In the genomic region with DNA sequence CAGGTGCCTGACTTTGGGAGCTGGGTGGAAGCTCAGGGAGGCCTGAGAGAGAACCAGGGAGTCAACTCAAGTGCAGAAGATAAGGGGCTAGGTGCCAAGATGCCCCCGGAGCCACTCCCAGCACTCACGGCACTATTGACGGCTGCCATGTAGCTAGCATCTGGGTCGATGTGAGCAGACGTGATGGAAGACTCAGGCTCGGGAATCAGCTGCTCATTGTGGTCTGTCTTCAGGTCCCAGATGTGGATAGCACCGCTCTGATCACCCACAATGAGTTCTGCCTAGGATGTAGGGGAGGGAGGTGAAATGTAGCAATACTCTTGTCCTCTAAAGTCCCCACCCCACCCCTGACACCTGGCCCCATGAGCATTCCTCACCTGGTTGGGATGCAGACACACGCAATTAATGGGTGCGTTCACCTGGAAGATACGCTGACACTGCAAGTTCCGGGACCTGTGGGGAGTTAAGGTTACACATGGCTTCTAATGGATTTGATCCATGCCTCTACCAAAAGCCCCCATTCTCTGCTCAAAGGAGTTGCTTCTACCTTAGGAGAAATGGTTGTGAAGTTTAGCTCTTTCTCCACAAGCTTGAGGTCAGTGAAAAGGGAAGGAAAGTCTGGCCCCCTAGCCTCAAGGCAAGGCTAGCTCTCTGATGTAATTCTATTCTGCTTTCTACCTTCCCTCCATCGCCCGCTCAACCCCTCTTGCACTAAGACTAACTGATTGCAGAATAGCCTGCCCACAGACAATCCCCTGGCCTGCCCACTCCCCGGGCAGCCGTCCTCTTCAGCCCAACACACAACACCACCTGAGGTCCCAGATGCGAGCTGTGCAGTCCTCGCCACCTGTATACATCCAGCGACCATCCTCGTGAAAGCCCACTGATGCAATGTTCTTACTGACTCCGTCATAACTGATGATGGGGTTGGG, we compare ENCODE assay signal across 9 mouse cellular contexts. TPM values are rescaled to one million over a fixed set of nuclear protein-coding genes. Genes with fewer than 3 reads are reported as not detected.
A peak's percentile ranks its signal among the peaks of the same experiment; 100 is the strongest.
DNase-seq lines count a peak whose midpoint lies in the region; ATAC-seq and TF ChIP-seq lines count a peak whose summit lies in the region.
"Had no signal": no experiment of that assay in that cellular context is flagged by ENCODE, and none has a peak within 500 bp of the region (broad histone marks: within the 10 kb centered on the region; RNA-seq: fewer than 3 reads in every experiment).

No protein-coding gene starts in this region.

- no peak overlapping the region for H3K4me3 ChIP-seq in kidney, postnatal 0 days (replicated peaks; ENCODE audit: low read depth, low read length)
- no peak overlapping the region for H3K4me3 ChIP-seq in kidney, embryonic 16.5 days (ENCODE audit: low read length)
- H3K4me3 ChIP-seq in embryonic facial prominence, embryonic 15.5 days (replicated peaks): peak overlapping the region; percentile 87; the same call in 1 of the 2 replicates
- H3K4me3 ChIP-seq in intestine, postnatal 0 days (ENCODE audit: low read depth, low read length): peak overlapping the region; percentile 87; the same call in 1 of the 2 replicates
- H3K4me3 ChIP-seq in myocyte: peak overlapping the region; percentile 56

- no peak overlapping the region for H3ac ChIP-seq in myocyte (ENCODE audit: control insufficient read depth, insufficient read length)

- H3K4me2 ChIP-seq in kidney, postnatal 0 days (ENCODE audit: low read length): no peak overlapping the region
- no peak overlapping the region; the same call in 1 of the 2 replicates for H3K4me2 ChIP-seq in kidney, embryonic 16.5 days (replicated peaks; ENCODE audit: low read depth, low read length)
- H3K4me2 ChIP-seq in embryonic facial prominence, embryonic 15.5 days (replicated peaks): no peak overlapping the region
- peak overlapping the region; percentile 65 for H3K4me2 ChIP-seq in intestine, postnatal 0 days (replicated peaks; ENCODE audit: low read depth)
- peak overlapping the region; percentile 95 for H3K4me2 ChIP-seq in myocyte (ENCODE audit: low read depth)

- no peak for TF ChIP-seq POLR2A in myocyte (IDR thresholded peaks at IDR 0.05; ENCODE audit: insufficient read length, low read depth)

- peaks cover 29% of the 10 kb centered on the region for H3K36me3 ChIP-seq in kidney, postnatal 0 days (ENCODE audit: insufficient read depth, low read length)
- peaks cover 29% of the 10 kb centered on the region; the same call in 1 of the 2 replicates for H3K36me3 ChIP-seq in kidney, embryonic 16.5 days (ENCODE audit: insufficient read depth, low read length)
- peaks cover 40% of the 10 kb centered on the region for H3K36me3 ChIP-seq in embryonic facial prominence, embryonic 15.5 days
- peaks cover 40% of the 10 kb centered on the region for H3K36me3 ChIP-seq in intestine, postnatal 0 days (ENCODE audit: control insufficient read depth, insufficient read depth)
- peaks cover 18% of the 10 kb centered on the region for H3K36me3 ChIP-seq in myocyte (ENCODE audit: control insufficient read depth, insufficient read depth)

- peaks cover 11% of the 10 kb centered on the region for H3K79me2 ChIP-seq in myocyte (ENCODE audit: control insufficient read depth, insufficient read depth)

- no peak for DNase-seq in kidney, postnatal 0 days (ENCODE audit: low spot score)
- DNase-seq in embryo, embryonic 10 days (ENCODE audit: low spot score): no peak
- DNase-seq in ovary, adult 18-20 months (ENCODE audit: low spot score): no peak
- no peak for DNase-seq in urinary bladder, adult 2 months (ENCODE audit: low spot score)
- DNase-seq: thymus, adult 18-20 months had no signal

- H3K27ac ChIP-seq in kidney, postnatal 0 days: no peak overlapping the region
- no peak overlapping the region for H3K27ac ChIP-seq in kidney, embryonic 16.5 days (ENCODE audit: low read length)
- no peak overlapping the region for H3K27ac ChIP-seq in embryonic facial prominence, embryonic 15.5 days (replicated peaks)
- H3K27ac ChIP-seq in intestine, postnatal 0 days (ENCODE audit: low read depth, low read length): 0 out of 2 replicates have a peak overlapping the region, but pooled peaks have one; percentile 88

- peak overlapping the region; percentile 69; the same call in 1 of the 2 replicates for H3K9ac ChIP-seq in kidney, postnatal 0 days (ENCODE audit: low read depth, low read length)
- no peak overlapping the region for H3K9ac ChIP-seq in kidney, embryonic 16.5 days (replicated peaks; ENCODE audit: low read length)
- no peak overlapping the region; the same call in 1 of the 2 replicates for H3K9ac ChIP-seq in embryonic facial prominence, embryonic 15.5 days
- no peak overlapping the region for H3K9ac ChIP-seq in intestine, postnatal 0 days (ENCODE audit: low read depth, low read length)

- H3K27me3 ChIP-seq in kidney, postnatal 0 days (ENCODE audit: insufficient read depth, low read length): no peaks in the 10 kb centered on the region
- no peaks in the 10 kb centered on the region for H3K27me3 ChIP-seq in kidney, embryonic 16.5 days (ENCODE audit: insufficient read depth, low read length)
- H3K27me3 ChIP-seq in embryonic facial prominence, embryonic 15.5 days: no peaks in the 10 kb centered on the region
- H3K27me3 ChIP-seq in intestine, postnatal 0 days (replicated peaks; ENCODE audit: control insufficient read depth, insufficient read depth, low read length): no peaks in the 10 kb centered on the region
- H3K27me3 ChIP-seq in myocyte (ENCODE audit: control insufficient read depth, insufficient read depth, insufficient read length): no peaks in the 10 kb centered on the region

- 90% methylated on average over 20 of the region's 20 CpGs for WGBS in kidney, postnatal 0 days
- 90% methylated on average over 20 of the region's 20 CpGs for WGBS in kidney, embryonic 16.5 days
- WGBS in embryonic facial prominence, embryonic 15.5 days: 85% methylated on average over 20 of the region's 20 CpGs
- WGBS in intestine, postnatal 0 days: 87% methylated on average over 20 of the region's 20 CpGs

- ATAC-seq in kidney, postnatal 0 days (replicated peaks; ENCODE audit: low FRiP score, low read depth): no peak
- no peak for ATAC-seq in kidney, embryonic 16.5 days (ENCODE audit: low FRiP score, low TSS enrichment)
- no peak for ATAC-seq in embryonic facial prominence, embryonic 15.5 days (ENCODE audit: insufficient number of reproducible peaks, low FRiP score, low TSS enrichment, low read depth)
- no peak for ATAC-seq in intestine, postnatal 0 days

- no peak for TF ChIP-seq CTCF in kidney, postnatal 0 days (IDR thresholded peaks at IDR 0.05; ENCODE audit: low read depth)
- TF ChIP-seq CTCF in intestine, postnatal 0 days (IDR thresholded peaks at IDR 0.05; ENCODE audit: low read depth): no peak

- H3K4me1 ChIP-seq in kidney, postnatal 0 days (replicated peaks; ENCODE audit: insufficient read depth, low read length): peaks cover 17% of the 10 kb centered on the region
- peaks cover 38% of the 10 kb centered on the region for H3K4me1 ChIP-seq in kidney, embryonic 16.5 days (ENCODE audit: insufficient read depth, low read length)
- peaks cover 19% of the 10 kb centered on the region for H3K4me1 ChIP-seq in embryonic facial prominence, embryonic 15.5 days
- H3K4me1 ChIP-seq in intestine, postnatal 0 days (replicated peaks; ENCODE audit: control insufficient read depth, insufficient read depth, low read length): peaks cover 8% of the 10 kb centered on the region

- no peaks in the 10 kb centered on the region for H3K9me3 ChIP-seq in kidney, postnatal 0 days (replicated peaks; ENCODE audit: low read length)
- H3K9me3 ChIP-seq in kidney, embryonic 16.5 days (ENCODE audit: low read length): no peaks in the 10 kb centered on the region
- no peaks in the 10 kb centered on the region for H3K9me3 ChIP-seq in embryonic facial prominence, embryonic 15.5 days (replicated peaks)
- no peaks in the 10 kb centered on the region for H3K9me3 ChIP-seq in intestine, postnatal 0 days (ENCODE audit: control insufficient read depth)

RNA-seq across cellular contexts. Expression of a gene that starts 1.6 kb away (rescaled TPM):
- polyA plus RNA-seq in kidney, postnatal 0 days (2015; fragmentation: Nextera tagmentation; extraction: Ambion mirVana): 24.1 and 24.2 TPM in 2 replicates
- polyA plus RNA-seq in kidney, embryonic 16.5 days (2015; fragmentation: Nextera tagmentation; extraction: Ambion mirVana): 39.3 and 40.2 TPM in 2 replicates
- polyA plus RNA-seq in embryonic facial prominence, embryonic 15.5 days (2015; fragmentation: Nextera tagmentation; extraction: Ambion mirVana): 27.2 and 28.8 TPM in 2 replicates
- polyA plus RNA-seq in intestine, postnatal 0 days (2015; fragmentation: Nextera tagmentation; extraction: Ambion mirVana): 11.9 and 12.9 TPM in 2 replicates
- polyA plus RNA-seq in myocyte (2012; fragmentation: generic; extraction: Trizol): 16.5 TPM
- 20.9 and 21.7 TPM in 2 replicates for polyA plus RNA-seq in urinary bladder, adult 2 months (2012; rRNA removed)

RNA-seq across cellular contexts. Expression of a gene that starts 3.6 kb away (rescaled TPM):
- polyA plus RNA-seq in kidney, postnatal 0 days (2015; fragmentation: Nextera tagmentation; extraction: Ambion mirVana): 1.2 and 1.6 TPM in 2 replicates
- polyA plus RNA-seq in kidney, embryonic 16.5 days (2015; fragmentation: Nextera tagmentation; extraction: Ambion mirVana): 0.42 and 1.6 TPM in 2 replicates
- 0.43 and 0.44 TPM in 2 replicates for polyA plus RNA-seq in embryonic facial prominence, embryonic 15.5 days (2015; fragmentation: Nextera tagmentation; extraction: Ambion mirVana)
- not detected in 2 replicates for polyA plus RNA-seq in intestine, postnatal 0 days (2015; fragmentation: Nextera tagmentation; extraction: Ambion mirVana)
- 0.53 TPM for polyA plus RNA-seq in myocyte (2012; fragmentation: generic; extraction: Trizol)
- 0.10 and 0.19 TPM in 2 replicates for polyA plus RNA-seq in urinary bladder, adult 2 months (2012; rRNA removed)

RNA-seq across cellular contexts. Expression of a gene that starts 7.1 kb away (rescaled TPM):
- 61.7 and 64.0 TPM in 2 replicates for polyA plus RNA-seq in kidney, postnatal 0 days (2015; fragmentation: Nextera tagmentation; extraction: Ambion mirVana)
- polyA plus RNA-seq in kidney, embryonic 16.5 days (2015; fragmentation: Nextera tagmentation; extraction: Ambion mirVana): 55.5 and 55.6 TPM in 2 replicates
- 48.9 and 50.6 TPM in 2 replicates for polyA plus RNA-seq in embryonic facial prominence, embryonic 15.5 days (2015; fragmentation: Nextera tagmentation; extraction: Ambion mirVana)
- polyA plus RNA-seq in intestine, postnatal 0 days (2015; fragmentation: Nextera tagmentation; extraction: Ambion mirVana): 64.5 and 69.4 TPM in 2 replicates
- polyA plus RNA-seq in myocyte (2012; fragmentation: generic; extraction: Trizol): 53.7 TPM
- 31.8 and 33.5 TPM in 2 replicates for polyA plus RNA-seq in urinary bladder, adult 2 months (2012; rRNA removed)

RNA-seq across cellular contexts. Expression of a gene that starts 7.2 kb away (rescaled TPM):
- 9.8 and 12.0 TPM in 2 replicates for polyA plus RNA-seq in kidney, postnatal 0 days (2015; fragmentation: Nextera tagmentation; extraction: Ambion mirVana)
- polyA plus RNA-seq in kidney, embryonic 16.5 days (2015; fragmentation: Nextera tagmentation; extraction: Ambion mirVana): 38.1 TPM in 2 replicates
- polyA plus RNA-seq in embryonic facial prominence, embryonic 15.5 days (2015; fragmentation: Nextera tagmentation; extraction: Ambion mirVana): 37.0 and 39.8 TPM in 2 replicates
- polyA plus RNA-seq in intestine, postnatal 0 days (2015; fragmentation: Nextera tagmentation; extraction: Ambion mirVana): 5.0 and 5.2 TPM in 2 replicates
- 18.7 TPM for polyA plus RNA-seq in myocyte (2012; fragmentation: generic; extraction: Trizol)
- 55.8 and 61.5 TPM in 2 replicates for polyA plus RNA-seq in urinary bladder, adult 2 months (2012; rRNA removed)

RNA-seq across cellular contexts. Expression of a gene that starts 11.1 kb away (rescaled TPM):
- polyA plus RNA-seq in kidney, postnatal 0 days (2015; fragmentation: Nextera tagmentation; extraction: Ambion mirVana): 0.82 and 1.1 TPM in 2 replicates
- 1.5 and 2.2 TPM in 2 replicates for polyA plus RNA-seq in kidney, embryonic 16.5 days (2015; fragmentation: Nextera tagmentation; extraction: Ambion mirVana)
- polyA plus RNA-seq in embryonic facial prominence, embryonic 15.5 days (2015; fragmentation: Nextera tagmentation; extraction: Ambion mirVana): 2.5 and 4.0 TPM in 2 replicates
- polyA plus RNA-seq in intestine, postnatal 0 days (2015; fragmentation: Nextera tagmentation; extraction: Ambion mirVana): 0.69 and 0.78 TPM in 2 replicates
- polyA plus RNA-seq in myocyte (2012; fragmentation: generic; extraction: Trizol): 0.16 TPM
- 0.76 and 1.1 TPM in 2 replicates for polyA plus RNA-seq in urinary bladder, adult 2 months (2012; rRNA removed)

Comparison
In these comparisons a context has a peak if more than half of its experiments do, and no peak if none do; other contexts are left out.
1. H3K4me2 ChIP-seq: peak in intestine, postnatal 0 days (single experiment) and myocyte (single experiment); none in kidney, postnatal 0 days (single experiment), kidney, embryonic 16.5 days (single experiment) and embryonic facial prominence, embryonic 15.5 days (single experiment).
2. H3K4me3 ChIP-seq: peak in embryonic facial prominence, embryonic 15.5 days (single experiment), intestine, postnatal 0 days (single experiment) and myocyte (single experiment); none in kidney, postnatal 0 days (single experiment) and kidney, embryonic 16.5 days (single experiment).